In the genomic region with DNA sequence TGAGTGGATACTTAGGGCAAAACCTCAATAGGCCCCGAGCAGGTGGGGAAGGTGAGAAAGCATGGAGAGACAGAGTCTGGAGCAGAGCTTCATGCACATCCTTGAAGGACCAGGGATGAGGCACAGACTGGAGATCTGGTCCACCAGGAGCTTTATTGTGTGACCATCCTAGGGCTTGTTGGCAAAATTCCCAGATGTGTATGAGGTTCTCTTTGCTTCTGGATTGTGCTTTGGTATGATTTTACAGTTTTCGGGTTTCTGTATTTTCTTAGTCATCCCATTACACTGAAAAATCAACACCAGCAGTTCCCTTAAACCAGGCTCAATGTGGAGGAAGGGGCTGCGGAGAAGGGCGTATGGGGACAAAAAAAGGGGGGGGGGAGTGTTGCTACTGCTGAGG, we compare ENCODE assay signal across 12 mouse cellular contexts.
DNase-seq lines count a peak whose midpoint lies in the region; ATAC-seq lines count a peak whose summit lies in the region.
"Had no signal": no experiment of that assay in that cellular context is flagged by ENCODE, and none has a peak within 500 bp of the region (broad histone marks: within the 10 kb centered on the region; RNA-seq: fewer than 3 reads in every experiment).

No protein-coding gene starts in this region.

- no peak overlapping the region for H3K4me3 ChIP-seq in kidney, embryonic 14.5 days (ENCODE audit: low read length)
- no peak overlapping the region for H3K4me3 ChIP-seq in embryonic facial prominence, embryonic 13.5 days
- 0 out of 2 replicates have a peak overlapping the region, but pooled peaks have one; percentile 10 for H3K4me3 ChIP-seq in hindbrain, embryonic 13.5 days
- H3K4me3 ChIP-seq in midbrain, embryonic 15.5 days, result no peak overlapping the region

- H3K4me2 ChIP-seq in kidney, embryonic 14.5 days (replicated peaks; ENCODE audit: low read depth, low read length), result no peak overlapping the region
- peak overlapping the region; percentile 36 for H3K4me2 ChIP-seq in embryonic facial prominence, embryonic 13.5 days
- H3K4me2 ChIP-seq in hindbrain, embryonic 13.5 days, result peak overlapping the region; percentile 45
- H3K4me2 ChIP-seq in midbrain, embryonic 15.5 days, result peak overlapping the region; percentile 39

- no peak overlapping the region for H3K9ac ChIP-seq in kidney, embryonic 14.5 days (ENCODE audit: low read depth, low read length)
- H3K9ac ChIP-seq in embryonic facial prominence, embryonic 13.5 days, result no peak overlapping the region
- peak overlapping the region; percentile 19; the same call in 1 of the 2 replicates for H3K9ac ChIP-seq in hindbrain, embryonic 13.5 days
- H3K9ac ChIP-seq in midbrain, embryonic 15.5 days, result no peak overlapping the region

- 0 out of 2 replicates have a peak, but pooled peaks have one; percentile 25 for ATAC-seq in kidney, embryonic 14.5 days (ENCODE audit: low FRiP score, low TSS enrichment)
- ATAC-seq in embryonic facial prominence, embryonic 13.5 days (ENCODE audit: insufficient number of reproducible peaks, insufficient read depth, low FRiP score, low TSS enrichment, low read depth), result no peak
- ATAC-seq in hindbrain, embryonic 13.5 days (ENCODE audit: low FRiP score), result peak; percentile 23; the same call in 1 of the 2 replicates
- peak; percentile 19 for ATAC-seq in midbrain, embryonic 15.5 days (replicated peaks)
- ATAC-seq: Patski had no signal

- DNase-seq in kidney, postnatal 4 days, result no peak
- no peak for DNase-seq in left cerebral cortex, adult 8-10 months (ENCODE audit: low spot score in 2 of 2)
- DNase-seq in testis, postnatal 10 days (ENCODE audit: low spot score), result no peak
- DNase-seq in urinary bladder, postnatal 4 days (ENCODE audit: low spot score in 2 of 2), result no peak
- DNase-seq: heart, adult 11 months; kidney, adult 11 months had no signal

- H3K27ac ChIP-seq in kidney, embryonic 14.5 days (ENCODE audit: low read depth, low read length), result no peak overlapping the region
- H3K27ac ChIP-seq in embryonic facial prominence, embryonic 13.5 days, result no peak overlapping the region
- peak overlapping the region; percentile 86 for H3K27ac ChIP-seq in hindbrain, embryonic 13.5 days
- peak overlapping the region; percentile 82 for H3K27ac ChIP-seq in midbrain, embryonic 15.5 days
- H3K27ac ChIP-seq: macrophage had no signal

- no peaks in the 10 kb centered on the region for H3K9me3 ChIP-seq in kidney, embryonic 14.5 days (ENCODE audit: control insufficient read depth, low read length)
- no peaks in the 10 kb centered on the region for H3K9me3 ChIP-seq in embryonic facial prominence, embryonic 13.5 days
- H3K9me3 ChIP-seq in hindbrain, embryonic 13.5 days, result no peaks in the 10 kb centered on the region
- no peaks in the 10 kb centered on the region for H3K9me3 ChIP-seq in midbrain, embryonic 15.5 days

- no peaks in the 10 kb centered on the region for H3K27me3 ChIP-seq in kidney, embryonic 14.5 days (ENCODE audit: control insufficient read depth, insufficient read depth, low read length)
- H3K27me3 ChIP-seq in embryonic facial prominence, embryonic 13.5 days, result 0 out of 2 replicates have a peak, but pooled peaks cover 2% of the 10 kb centered on the region
- H3K27me3 ChIP-seq in hindbrain, embryonic 13.5 days, result peaks cover 84% of the 10 kb centered on the region
- peaks cover 3% of the 10 kb centered on the region; the same call in 1 of the 2 replicates for H3K27me3 ChIP-seq in midbrain, embryonic 15.5 days (replicated peaks)
- H3K27me3 ChIP-seq: Patski had no signal

- 29% methylated on average over 4 of the region's 4 CpGs for WGBS in kidney, embryonic 14.5 days
- 30% methylated on average over 4 of the region's 4 CpGs for WGBS in embryonic facial prominence, embryonic 13.5 days
- 26% methylated on average over 4 of the region's 4 CpGs for WGBS in hindbrain, embryonic 13.5 days
- WGBS in midbrain, embryonic 15.5 days, result 17% methylated on average over 4 of the region's 4 CpGs

- H3K36me3 ChIP-seq in kidney, embryonic 14.5 days (ENCODE audit: control insufficient read depth, insufficient read depth, low read length), result no peaks in the 10 kb centered on the region
- no peaks in the 10 kb centered on the region for H3K36me3 ChIP-seq in embryonic facial prominence, embryonic 13.5 days
- H3K36me3 ChIP-seq in hindbrain, embryonic 13.5 days, result no peaks in the 10 kb centered on the region
- no peaks in the 10 kb centered on the region for H3K36me3 ChIP-seq in midbrain, embryonic 15.5 days (replicated peaks)

- H3K4me1 ChIP-seq in kidney, embryonic 14.5 days (ENCODE audit: control insufficient read depth, insufficient read depth, low read length), result no peaks in the 10 kb centered on the region
- H3K4me1 ChIP-seq in embryonic facial prominence, embryonic 13.5 days, result peaks cover 5% of the 10 kb centered on the region
- peaks cover 27% of the 10 kb centered on the region for H3K4me1 ChIP-seq in hindbrain, embryonic 13.5 days (replicated peaks)
- H3K4me1 ChIP-seq in midbrain, embryonic 15.5 days, result peaks cover 28% of the 10 kb centered on the region

Comparison
In these comparisons a context has a peak if more than half of its experiments do, and no peak if none do; other contexts are left out.
1. H3K27ac ChIP-seq: peak in hindbrain, embryonic 13.5 days (single experiment) and midbrain, embryonic 15.5 days (single experiment); none in kidney, embryonic 14.5 days (single experiment) and embryonic facial prominence, embryonic 13.5 days (single experiment).